Mouse (Mus musculus): ENCODE measurements at regions not wholly inside any gene's neighbourhood (a gene's known extent, or its start where the extent isn't known, plus 50 kb on each side); places are given as distances from the start of the nearest gene placed in this dataset.

- DNase-seq: no peak
Measured at GRCm38 (mm10) chr11:82668026-82668425, 96.1 kb downstream of the Cct6b start.

GRCm38 (mm10) chr11:82664076-82664475 lies 100.0 kb downstream of the Cct6b start:
- DNase-seq: no peak

GRCm38 (mm10) chr11:82662086-82662485 lies 102.0 kb downstream of the Cct6b start:
- DNase-seq: no peak

GRCm38 (mm10) chr11:82651751-82652150 lies 112.4 kb downstream of the Cct6b start:
- DNase-seq: no peak

GRCm38 (mm10) chr11:82638513-82638912 lies 125.6 kb downstream of the Cct6b start:
- no peak for DNase-seq

GRCm38 (mm10) chr11:82632191-82632590 lies 131.9 kb downstream of the Cct6b start:
- DNase-seq: no peak

- no peak for DNase-seq
Measured at GRCm38 (mm10) chr11:82631387-82631786, 132.7 kb downstream of the Cct6b start.

GRCm38 (mm10) chr11:82626501-82627111 lies 137.5 kb downstream of the Cct6b start:
- DNase-seq: no peak

GRCm38 (mm10) chr11:82621061-82621460 lies 143.1 kb downstream of the Cct6b start:
- no peak for DNase-seq

GRCm38 (mm10) chr11:82619418-82619817 lies 144.7 kb downstream of the Cct6b start:
- DNase-seq: no peak

GRCm38 (mm10) chr11:82618457-82618856 lies 145.7 kb downstream of the Cct6b start:
- DNase-seq: no peak

- DNase-seq: no peak
Measured at GRCm38 (mm10) chr11:82616856-82617255, 147.3 kb downstream of the Cct6b start.

- no peak for DNase-seq
Measured at GRCm38 (mm10) chr11:82614356-82614755, 149.8 kb downstream of the Cct6b start.

GRCm38 (mm10) chr11:82613503-82613902 lies 150.6 kb downstream of the Cct6b start:
- peak; percentile 58 for DNase-seq

GRCm38 (mm10) chr11:82612026-82612425 lies 152.1 kb downstream of the Cct6b start:
- DNase-seq: peak; percentile 62

GRCm38 (mm10) chr11:82608963-82609362 lies 155.2 kb downstream of the Cct6b start:
- DNase-seq: no peak

- no peak for DNase-seq
Measured at GRCm38 (mm10) chr11:82607661-82608060, 156.5 kb downstream of the Cct6b start.

GRCm38 (mm10) chr11:82604251-82604835 lies 159.8 kb downstream of the Cct6b start:
- no peak for DNase-seq

- DNase-seq: no peak
Measured at GRCm38 (mm10) chr11:82602818-82603217, 161.3 kb downstream of the Cct6b start.

- no peak for DNase-seq
Measured at GRCm38 (mm10) chr11:82602250-82602649, 161.9 kb downstream of the Cct6b start.

- DNase-seq: no peak
Measured at GRCm38 (mm10) chr11:82600151-82600550, 164.0 kb downstream of the Cct6b start.

- no peak for DNase-seq
Measured at GRCm38 (mm10) chr11:82597757-82598156, 166.4 kb downstream of the Cct6b start.

GRCm38 (mm10) chr11:82596801-82597200 lies 167.3 kb downstream of the Cct6b start:
- DNase-seq: no peak

GRCm38 (mm10) chr11:82589761-82590160 lies 174.4 kb downstream of the Cct6b start:
- DNase-seq: no peak

- no peak for DNase-seq
Measured at GRCm38 (mm10) chr11:82588744-82589143, 175.4 kb downstream of the Cct6b start.
